Mouse (Mus musculus): ENCODE measurements around the gene Olfr980.

- TF ChIP-seq CTCF (IDR thresholded peaks at IDR 0.05; ENCODE audit: borderline replicate concordance, insufficient read depth, low read length) (no peak), POLR2A (IDR thresholded peaks at IDR 0.05; ENCODE audit: low read depth, low read length) (no peak)
These were observed 11.8 kb upstream of the Olfr980 start, which contains the start of gene Olfr981 for GRCm38 (mm10) chr9:40021164-40021563.
